Mouse (Mus musculus): ENCODE data around the gene Armc2. TPM values are rescaled to one million over a fixed set of nuclear protein-coding genes. Genes with fewer than 3 reads are reported as not detected.

Armc2 gene
- 0.42 and 1.8 TPM in 2 replicates for polyA plus RNA-seq (2014; fragmentation: Nextera tagmentation; extraction: Ambion mirVana)

GRCm38 (mm10) chr10:42018016-42018949, at the start of gene Armc2:
TSS of gene Armc2 (minus strand) at chr10:42018442.
- Histone ChIP-seq H3K4me1 (ENCODE audit: control insufficient read depth, insufficient read depth, low read length) (no peaks in the 10 kb centered on the region; the same call in 1 of the 2 replicates), H3K9me3 (ENCODE audit: control insufficient read depth, low read length) (no peaks in the 10 kb centered on the region), H3K27me3 (ENCODE audit: control insufficient read depth, insufficient read depth, low read length) (no peaks in the 10 kb centered on the region), H3K9ac (ENCODE audit: low read depth, low read length) (peak within 1 kb of the TSS; percentile 58; the same call in 1 of the 2 replicates), H3K4me3 (ENCODE audit: low read length) (peak within 1 kb of the TSS; percentile 57), H3K36me3 (ENCODE audit: control insufficient read depth, insufficient read depth, low read length) (no peaks in the 10 kb centered on the region), H3K27ac (ENCODE audit: low read depth, low read length) (no peak within 1 kb of the TSS), H3K4me2 (replicated peaks; ENCODE audit: low read depth, low read length) (peak within 1 kb of the TSS; percentile 77)
- ATAC-seq (ENCODE audit: low FRiP score, low TSS enrichment): peak; percentile 97
- WGBS: 3% methylated on average over 53 of the region's 58 CpGs

DNA sequence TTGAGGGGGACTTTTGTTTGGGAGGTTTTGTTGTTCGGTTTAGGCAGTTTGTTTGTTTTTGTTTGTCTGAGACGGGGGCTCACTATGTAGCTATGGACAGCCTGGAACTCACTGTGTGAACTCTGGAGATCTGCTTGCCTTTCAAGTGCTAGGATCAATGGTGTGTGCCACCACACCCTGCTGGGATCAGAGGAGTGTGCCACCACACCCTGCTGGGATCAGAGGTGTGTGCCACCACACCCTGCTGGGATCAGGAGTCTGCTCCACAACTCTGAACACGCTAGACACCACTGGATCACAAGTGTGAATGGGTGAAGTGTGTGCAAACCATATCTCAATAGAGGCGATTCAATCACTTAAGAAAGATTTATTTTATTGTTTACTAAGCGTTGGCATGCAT, 46.2 kb upstream of the Armc2 start:
- no peak overlapping the region for H3K27ac ChIP-seq (ENCODE audit: low read depth, low read length)
- no peak for ATAC-seq (ENCODE audit: low FRiP score, low TSS enrichment)

GRCm38 (mm10) chr10:42059522-42059921, 41.3 kb upstream of the Armc2 start:
- Histone ChIP-seq H3K4me3 (ENCODE audit: low read length) (no peak overlapping the region), H3K9me3 (ENCODE audit: control insufficient read depth, low read length) (no peaks in the 10 kb centered on the region), H3K36me3 (ENCODE audit: control insufficient read depth, insufficient read depth, low read length) (no peaks in the 10 kb centered on the region), H3K4me2 (replicated peaks; ENCODE audit: low read depth, low read length) (no peak overlapping the region), H3K4me1 (ENCODE audit: control insufficient read depth, insufficient read depth, low read length) (peaks cover 6% of the 10 kb centered on the region; the same call in 1 of the 2 replicates), H3K27me3 (ENCODE audit: control insufficient read depth, insufficient read depth, low read length) (no peaks in the 10 kb centered on the region), H3K27ac (ENCODE audit: low read depth, low read length) (no peak overlapping the region), H3K9ac (ENCODE audit: low read depth, low read length) (no peak overlapping the region)
- 95% methylated on average over 8 of the region's 8 CpGs for WGBS
- no peak for ATAC-seq (ENCODE audit: low FRiP score, low TSS enrichment)

More for the DNA sequence above, 46.2 kb upstream of the Armc2 start:
- WGBS: 36% methylated on average over 5 of the region's 5 CpGs
- H3K4me1 ChIP-seq (ENCODE audit: control insufficient read depth, insufficient read depth, low read length): no peaks in the 10 kb centered on the region
- H3K9ac ChIP-seq (ENCODE audit: low read depth, low read length): no peak overlapping the region
- H3K9me3 ChIP-seq (ENCODE audit: control insufficient read depth, low read length): no peaks in the 10 kb centered on the region
- H3K27me3 ChIP-seq (ENCODE audit: control insufficient read depth, insufficient read depth, low read length): no peaks in the 10 kb centered on the region
- H3K4me2 ChIP-seq (replicated peaks; ENCODE audit: low read depth, low read length): no peak overlapping the region
- H3K36me3 ChIP-seq (ENCODE audit: control insufficient read depth, insufficient read depth, low read length): no peaks in the 10 kb centered on the region
- H3K4me3 ChIP-seq (ENCODE audit: low read length): no peak overlapping the region

DNA sequence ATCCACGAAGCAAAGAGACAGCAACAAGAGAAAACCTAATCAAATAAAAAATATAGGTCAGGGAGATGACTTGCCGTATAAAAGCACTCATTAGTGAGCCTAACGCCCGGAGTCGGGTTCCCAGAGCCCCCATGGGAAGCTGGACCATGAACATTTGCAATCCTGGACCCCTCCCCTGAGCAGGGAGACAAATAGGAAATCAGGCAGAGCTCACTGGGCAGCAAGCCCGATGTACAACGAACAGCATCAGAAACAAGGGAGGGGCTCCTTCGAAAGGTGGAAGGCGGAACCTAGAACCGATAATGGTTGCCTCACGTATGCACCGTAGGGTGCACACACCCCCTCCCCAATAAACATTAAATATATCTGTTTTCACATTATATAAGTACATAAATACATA, 39.5 kb upstream of the Armc2 start:
- WGBS: 62% methylated on average over 12 of the region's 12 CpGs
- Histone ChIP-seq H3K4me2 (replicated peaks; ENCODE audit: low read depth, low read length) (peak overlapping the region; percentile 32; the same call in 1 of the 2 replicates), H3K9me3 (ENCODE audit: control insufficient read depth, low read length) (no peaks in the 10 kb centered on the region), H3K4me3 (ENCODE audit: low read length) (no peak overlapping the region), H3K36me3 (ENCODE audit: control insufficient read depth, insufficient read depth, low read length) (no peaks in the 10 kb centered on the region), H3K4me1 (ENCODE audit: control insufficient read depth, insufficient read depth, low read length) (peaks cover 6% of the 10 kb centered on the region; the same call in 1 of the 2 replicates), H3K9ac (ENCODE audit: low read depth, low read length) (0 out of 2 replicates have a peak overlapping the region, but pooled peaks have one; percentile 34), H3K27ac (ENCODE audit: low read depth, low read length) (no peak overlapping the region), H3K27me3 (ENCODE audit: control insufficient read depth, insufficient read depth, low read length) (no peaks in the 10 kb centered on the region)
- no peak for ATAC-seq (ENCODE audit: low FRiP score, low TSS enrichment)

DNA sequence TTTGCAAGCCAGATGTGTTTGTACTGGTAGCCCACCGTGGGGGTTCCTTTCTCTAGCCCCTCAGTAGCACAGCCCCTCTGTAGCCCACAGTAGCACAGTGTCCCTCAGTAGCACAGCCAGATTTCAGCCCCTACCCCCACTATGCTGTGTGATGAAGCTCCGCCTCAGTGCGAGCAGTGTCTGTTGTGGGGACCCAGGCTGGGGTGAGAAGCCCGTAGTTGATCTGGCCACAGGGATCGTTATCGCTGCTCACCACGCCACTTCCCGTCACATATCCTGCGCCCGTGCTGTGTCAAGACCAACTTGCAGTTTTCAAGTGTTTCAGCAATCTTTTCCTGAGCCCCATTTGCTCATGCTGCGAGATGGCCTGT, 39.0 kb upstream of the Armc2 start:
- Histone ChIP-seq H3K9ac (ENCODE audit: low read depth, low read length) (peak overlapping the region; percentile 34; the same call in 1 of the 2 replicates), H3K4me2 (replicated peaks; ENCODE audit: low read depth, low read length) (peak overlapping the region; percentile 32), H3K4me1 (ENCODE audit: control insufficient read depth, insufficient read depth, low read length) (peaks cover 6% of the 10 kb centered on the region; the same call in 1 of the 2 replicates), H3K27ac (ENCODE audit: low read depth, low read length) (no peak overlapping the region), H3K36me3 (ENCODE audit: control insufficient read depth, insufficient read depth, low read length) (no peaks in the 10 kb centered on the region), H3K27me3 (ENCODE audit: control insufficient read depth, insufficient read depth, low read length) (no peaks in the 10 kb centered on the region), H3K4me3 (ENCODE audit: low read length) (no peak overlapping the region; the same call in 1 of the 2 replicates), H3K9me3 (ENCODE audit: control insufficient read depth, low read length) (no peaks in the 10 kb centered on the region)
- 0 out of 2 replicates have a peak, but pooled peaks have one; percentile 46 for ATAC-seq (ENCODE audit: low FRiP score, low TSS enrichment)
- 23% methylated on average over 11 of the region's 11 CpGs for whole genome bisulfite sequencing

DNA sequence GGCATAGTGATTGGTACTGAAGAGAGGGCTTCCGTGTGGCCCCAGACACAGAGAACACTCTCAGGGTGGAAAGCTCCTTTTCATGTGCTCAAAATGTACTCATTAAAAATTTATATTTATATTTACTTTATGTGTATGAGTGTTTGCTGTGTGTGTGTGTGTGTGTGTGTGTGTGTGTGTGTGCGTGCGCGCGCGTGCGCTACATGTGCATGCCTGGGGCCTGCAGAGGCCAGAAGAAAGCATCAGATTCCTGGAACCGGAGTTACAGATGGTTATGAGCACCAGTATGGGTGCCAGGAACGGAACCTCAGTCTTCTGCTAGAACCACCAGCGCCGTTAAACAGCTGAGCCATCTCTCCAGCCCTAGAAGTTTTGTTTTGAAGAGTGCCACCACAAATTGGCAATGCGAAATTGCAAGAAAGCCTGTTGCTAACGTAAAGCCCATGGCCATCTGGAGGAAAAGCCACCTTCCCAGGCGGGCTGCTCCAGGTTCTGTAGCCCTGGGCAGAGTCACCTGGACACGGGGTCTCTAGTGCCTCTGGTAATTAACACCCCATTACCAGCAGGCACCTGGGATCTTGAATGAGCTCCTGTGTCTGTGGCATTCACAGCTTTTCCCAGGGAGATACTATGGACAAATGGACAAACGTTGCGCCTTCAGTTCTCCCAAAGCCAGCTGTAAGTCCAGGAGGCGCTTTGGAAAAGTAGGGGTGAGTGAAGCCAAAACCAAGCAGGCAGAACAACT, 38.4 kb upstream of the Armc2 start:
- no peak overlapping the region; the same call in 1 of the 2 replicates for H3K4me2 ChIP-seq (replicated peaks; ENCODE audit: low read depth, low read length)
- H3K9me3 ChIP-seq (ENCODE audit: control insufficient read depth, low read length): no peaks in the 10 kb centered on the region
- 73% methylated on average over 18 of the region's 18 CpGs for WGBS
- H3K36me3 ChIP-seq (ENCODE audit: control insufficient read depth, insufficient read depth, low read length): no peaks in the 10 kb centered on the region
- no peak for ATAC-seq (ENCODE audit: low FRiP score, low TSS enrichment)
- no peaks in the 10 kb centered on the region for H3K27me3 ChIP-seq (ENCODE audit: control insufficient read depth, insufficient read depth, low read length)
- no peak overlapping the region for H3K27ac ChIP-seq (ENCODE audit: low read depth, low read length)
- peaks cover 6% of the 10 kb centered on the region; the same call in 1 of the 2 replicates for H3K4me1 ChIP-seq (ENCODE audit: control insufficient read depth, insufficient read depth, low read length)
- peak overlapping the region; percentile 34; the same call in 1 of the 2 replicates for H3K9ac ChIP-seq (ENCODE audit: low read depth, low read length)
- no peak overlapping the region for H3K4me3 ChIP-seq (ENCODE audit: low read length)

DNA sequence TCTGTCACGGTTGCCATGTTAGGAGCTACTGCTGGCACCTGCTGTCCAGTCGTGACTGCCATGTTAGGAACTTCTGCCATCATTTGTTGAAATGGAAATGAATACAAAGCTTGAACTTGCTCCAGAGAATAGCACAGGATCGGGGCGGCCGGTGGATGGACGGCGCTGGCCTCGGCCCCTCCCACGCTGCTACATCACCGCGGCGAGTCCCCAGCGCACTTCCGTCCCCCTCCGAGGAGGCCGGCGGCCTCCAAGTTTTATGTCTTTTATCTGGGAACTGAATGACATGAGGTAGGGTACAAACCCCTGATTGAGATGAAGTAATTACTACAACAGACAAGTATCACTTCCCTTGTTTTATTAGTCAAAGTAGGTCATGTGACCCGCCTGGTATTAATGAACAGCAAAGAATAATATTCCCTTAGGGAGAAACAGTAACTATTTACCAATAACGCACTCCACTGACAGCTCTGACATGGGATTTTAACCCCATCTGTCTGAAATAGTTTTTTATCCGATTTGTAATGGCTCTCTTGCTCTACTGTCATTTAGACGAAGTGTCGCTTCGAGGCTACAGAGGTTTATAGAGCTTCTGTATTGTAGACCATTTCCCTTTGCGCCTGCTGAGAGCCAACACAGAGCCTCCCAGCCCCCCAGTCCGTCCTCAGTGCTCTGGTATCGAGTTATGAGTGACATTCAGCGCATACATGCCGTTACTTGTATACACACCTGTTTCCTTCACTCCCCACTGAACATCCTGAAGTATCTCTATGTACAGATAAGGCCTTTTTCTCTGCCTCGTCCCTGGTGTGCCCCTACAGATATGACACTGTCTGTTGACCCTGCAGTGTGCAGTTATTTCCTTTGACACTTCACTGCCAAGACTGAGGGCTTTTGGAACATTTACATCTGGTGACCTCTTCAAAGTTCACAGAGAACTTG, 37.3 kb upstream of the Armc2 start:
- H3K36me3 ChIP-seq (ENCODE audit: control insufficient read depth, insufficient read depth, low read length): no peaks in the 10 kb centered on the region
- H3K4me1 ChIP-seq (ENCODE audit: control insufficient read depth, insufficient read depth, low read length): peaks cover 6% of the 10 kb centered on the region; the same call in 1 of the 2 replicates
- H3K27ac ChIP-seq (ENCODE audit: low read depth, low read length): no peak overlapping the region
- no peaks in the 10 kb centered on the region for H3K9me3 ChIP-seq (ENCODE audit: control insufficient read depth, low read length)
- 57% methylated on average over 28 of the region's 29 CpGs for WGBS
- H3K4me2 ChIP-seq (replicated peaks; ENCODE audit: low read depth, low read length): no peak overlapping the region; the same call in 1 of the 2 replicates
- no peak overlapping the region for H3K9ac ChIP-seq (ENCODE audit: low read depth, low read length)
- no peak overlapping the region for H3K4me3 ChIP-seq (ENCODE audit: low read length)
- no peaks in the 10 kb centered on the region for H3K27me3 ChIP-seq (ENCODE audit: control insufficient read depth, insufficient read depth, low read length)
- ATAC-seq (ENCODE audit: low FRiP score, low TSS enrichment): 0 out of 2 replicates have a peak, but pooled peaks have one; percentile 75

GRCm38 (mm10) chr10:42051069-42051468, 32.8 kb upstream of the Armc2 start:
- H3K4me1 ChIP-seq (ENCODE audit: control insufficient read depth, insufficient read depth, low read length): no peaks in the 10 kb centered on the region
- H3K9me3 ChIP-seq (ENCODE audit: control insufficient read depth, low read length): no peaks in the 10 kb centered on the region
- WGBS: 87% methylated on average over 6 of the region's 6 CpGs
- no peaks in the 10 kb centered on the region for H3K27me3 ChIP-seq (ENCODE audit: control insufficient read depth, insufficient read depth, low read length)
- ATAC-seq (ENCODE audit: low FRiP score, low TSS enrichment): no peak
- no peak overlapping the region for H3K9ac ChIP-seq (ENCODE audit: low read depth, low read length)
- H3K4me3 ChIP-seq (ENCODE audit: low read length): no peak overlapping the region
- H3K36me3 ChIP-seq (ENCODE audit: control insufficient read depth, insufficient read depth, low read length): no peaks in the 10 kb centered on the region
- no peak overlapping the region for H3K27ac ChIP-seq (ENCODE audit: low read depth, low read length)
- H3K4me2 ChIP-seq (replicated peaks; ENCODE audit: low read depth, low read length): no peak overlapping the region

All from kidney, embryonic 14.5 days (tissue).